Mouse (Mus musculus): ENCODE measurements around the gene Gab2. TPM values are rescaled to one million over a fixed set of nuclear protein-coding genes. Genes with fewer than 3 reads are reported as not detected.

Gene Gab2
- 1 to 10 TPM; 6.5 to 7.5 TPM for total RNA-seq (2021)
- long read RNA-seq, experiment 1, partial matches to known transcripts, result 0 of 4 reads
- long read RNA-seq, experiment 1, other reads (novel, unspliced or antisense), result 4 of 4 reads
- long read RNA-seq, experiment 2, partial matches to known transcripts, result 0 of 3 reads
- long read RNA-seq, experiment 2, other reads (novel, unspliced or antisense), result 3 of 3 reads

- peak; percentile 81 for DNase-seq
These were observed at the start of gene Gab2 for GRCm38 (mm10) chr7:97081242-97081958. Gene Gab2, plus strand, starts transcription at chr7:97081586.

- no peak for DNase-seq
These were observed 49.0 kb upstream of the Gab2 start for GRCm38 (mm10) chr7:97032412-97032811.

GRCm38 (mm10) chr7:97039641-97040040 is 41.7 kb upstream of the Gab2 start:
- no peak for DNase-seq

- no peak for DNase-seq
These were observed 39.4 kb upstream of the Gab2 start for GRCm38 (mm10) chr7:97041868-97042449.

- no peak for DNase-seq
These were observed 38.4 kb upstream of the Gab2 start for GRCm38 (mm10) chr7:97042981-97043380.

GRCm38 (mm10) chr7:97060966-97061365 is 20.4 kb upstream of the Gab2 start:
- DNase-seq, result no peak

- no peak for DNase-seq
These were observed 9.9 kb upstream of the Gab2 start for GRCm38 (mm10) chr7:97071512-97071911.

GRCm38 (mm10) chr7:97072061-97072460 is 9.3 kb upstream of the Gab2 start:
- DNase-seq, result no peak

- no peak for DNase-seq
These were observed 6.4 kb upstream of the Gab2 start for GRCm38 (mm10) chr7:97074974-97075373.

- no peak for DNase-seq
These were observed 4.4 kb upstream of the Gab2 start for GRCm38 (mm10) chr7:97076977-97077376.

GRCm38 (mm10) chr7:97078685-97079084 is 2.7 kb upstream of the Gab2 start:
- DNase-seq, result no peak

- peak; percentile 32 for DNase-seq
These were observed 2.2 kb upstream of the Gab2 start for GRCm38 (mm10) chr7:97079145-97079544.

- no peak for DNase-seq
These were observed 1.6 kb upstream of the Gab2 start for GRCm38 (mm10) chr7:97079651-97080365.

GRCm38 (mm10) chr7:97080621-97081241 is 655 bp upstream of the Gab2 start:
- DNase-seq, result no peak

GRCm38 (mm10) chr7:97081959-97082218 is 503 bp downstream of the Gab2 start:
- DNase-seq, result no peak

- peak; percentile 77 for DNase-seq
These were observed 1.1 kb downstream of the Gab2 start for GRCm38 (mm10) chr7:97082219-97083101.

- no peak for DNase-seq
These were observed 2.2 kb downstream of the Gab2 start for GRCm38 (mm10) chr7:97083579-97083978.

- no peak for DNase-seq
These were observed 2.8 kb downstream of the Gab2 start for GRCm38 (mm10) chr7:97084181-97084580.

GRCm38 (mm10) chr7:97085291-97085690 is 3.9 kb downstream of the Gab2 start:
- no peak for DNase-seq

- no peak for DNase-seq
These were observed 12.9 kb downstream of the Gab2 start for GRCm38 (mm10) chr7:97094241-97094640.

GRCm38 (mm10) chr7:97108119-97108518 is 26.7 kb downstream of the Gab2 start:
- DNase-seq, result no peak

GRCm38 (mm10) chr7:97128949-97129348 is 47.6 kb downstream of the Gab2 start:
- DNase-seq, result no peak
